Mouse (Mus musculus) retina, postnatal 1 day (tissue): ENCODE data around the gene Art4.
"Not testable (repeated sequence)": the region's sequence is repeated elsewhere in the genome, so short reads cannot be mapped to it uniquely, and the experiment has no call there.

ENCODE experiments used
- DNase-seq: peaks from one replicate; pipeline ENCODE4 v3.0.0-alpha.2; 2012

Gene Art4

DNA sequence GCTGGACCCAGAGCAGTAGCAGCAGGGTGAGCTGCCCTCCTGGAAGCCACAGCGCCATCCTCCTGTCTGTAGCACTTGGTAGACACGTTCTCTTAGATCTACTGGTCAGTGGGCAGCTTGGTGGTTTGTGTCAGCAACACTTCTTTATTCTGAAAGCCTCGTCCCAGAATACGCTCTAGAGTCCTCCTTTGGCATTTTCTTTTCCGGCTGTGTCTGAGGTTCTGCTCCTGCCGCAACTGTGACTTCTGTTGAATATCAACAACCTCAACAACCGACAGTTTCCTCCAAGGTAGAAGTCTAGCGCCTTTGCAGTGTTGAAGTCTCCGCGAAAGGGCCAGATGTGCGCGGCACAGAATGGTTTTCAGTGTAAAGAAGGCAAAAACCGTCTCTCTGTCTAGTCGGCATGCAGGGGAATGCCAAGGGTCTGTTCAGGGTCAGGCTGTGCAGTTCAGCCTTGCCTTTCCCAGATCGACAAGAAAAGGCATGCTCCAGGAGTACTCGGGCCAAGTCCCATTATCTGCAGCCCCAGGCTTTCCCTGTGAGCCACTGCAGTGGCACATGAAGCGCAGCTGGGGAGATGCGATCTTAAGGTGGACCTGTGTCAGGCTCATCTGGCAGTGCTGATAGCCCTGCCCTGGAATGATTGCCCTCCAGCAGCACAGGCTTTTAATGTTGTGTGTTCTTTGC lies at the start of gene Art4:
Gene Art4, minus strand, starts transcription at position 548 of the 687 bp plus-strand sequence.
- no peak for DNase-seq

DNA sequence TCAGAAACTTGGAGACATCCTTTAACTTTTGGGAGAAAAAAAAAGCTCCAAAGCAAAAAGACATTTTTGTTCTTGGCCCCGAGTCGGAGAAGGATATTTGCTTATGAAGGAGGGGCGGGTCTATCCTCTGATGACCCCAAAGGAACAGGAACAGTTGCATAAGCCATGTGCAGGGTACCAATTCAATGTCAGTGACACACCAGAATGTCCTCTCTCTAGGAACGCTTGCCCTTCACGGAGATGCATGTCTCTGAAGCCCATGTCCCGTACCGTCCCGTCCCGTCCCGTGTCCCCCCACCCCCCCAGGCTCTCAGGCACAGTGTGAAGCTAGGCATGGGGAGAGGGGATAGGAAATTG lies 49.4 kb upstream of the Art4 start:
- no peak for DNase-seq

DNA sequence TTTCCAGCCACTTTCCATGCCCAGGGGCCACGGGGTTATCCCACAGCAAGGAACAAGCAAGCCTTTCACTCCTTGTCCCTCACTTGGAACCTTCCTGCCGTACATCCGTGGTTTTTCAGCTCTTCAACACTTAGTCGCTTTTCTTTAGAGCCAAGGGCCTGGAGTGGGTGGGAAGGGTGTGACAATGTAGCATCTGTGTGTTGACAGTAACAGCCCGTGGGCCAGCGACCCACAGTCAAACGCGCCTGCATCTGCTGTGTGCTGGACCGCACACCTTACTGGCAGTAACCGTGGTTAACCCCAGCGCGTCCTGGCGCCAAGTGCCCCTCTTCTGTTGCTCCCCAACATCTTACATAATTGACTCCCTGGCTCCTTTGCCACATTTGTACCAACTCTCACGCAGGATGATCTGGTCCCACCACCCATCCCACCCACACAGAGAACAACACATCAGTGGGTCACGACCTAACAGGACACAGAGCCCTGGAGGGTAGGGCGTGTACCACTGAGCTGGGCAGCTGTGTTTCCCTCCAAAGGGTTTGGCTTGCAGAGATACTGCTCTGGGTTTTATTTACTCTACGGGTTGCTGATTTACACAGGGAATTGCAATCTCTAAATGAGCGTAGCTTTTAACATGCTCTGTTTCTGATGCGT lies 48.9 kb upstream of the Art4 start:
- DNase-seq: no peak

DNA sequence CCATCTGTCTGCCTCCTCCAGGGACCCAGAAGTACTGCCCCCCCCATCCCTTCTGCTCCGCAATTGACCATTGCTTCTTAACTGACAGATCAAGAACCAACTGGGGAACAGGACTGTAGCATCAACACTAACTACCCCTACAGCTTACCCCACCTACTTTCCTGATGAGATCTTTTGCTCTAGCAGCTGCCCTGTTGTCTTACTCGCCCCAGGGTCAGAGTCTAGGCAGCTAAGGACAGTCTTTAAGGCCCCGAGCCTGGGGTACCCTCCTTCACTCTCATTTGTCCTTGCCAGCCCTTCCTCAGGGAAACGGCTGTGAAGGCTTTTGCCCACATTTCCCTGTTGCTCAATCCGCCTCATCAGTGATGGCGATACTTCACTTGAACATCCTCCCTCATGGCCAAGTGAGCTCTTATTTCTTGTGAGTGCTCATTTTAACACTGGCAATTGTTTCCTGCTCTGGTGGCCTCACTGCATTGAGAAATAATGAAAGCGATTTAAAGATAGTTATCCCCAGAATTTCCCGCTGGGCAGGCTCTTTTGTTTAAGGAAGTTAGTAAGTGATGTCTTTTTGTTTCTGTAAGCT lies 46.4 kb upstream of the Art4 start:
- no peak for DNase-seq

DNA sequence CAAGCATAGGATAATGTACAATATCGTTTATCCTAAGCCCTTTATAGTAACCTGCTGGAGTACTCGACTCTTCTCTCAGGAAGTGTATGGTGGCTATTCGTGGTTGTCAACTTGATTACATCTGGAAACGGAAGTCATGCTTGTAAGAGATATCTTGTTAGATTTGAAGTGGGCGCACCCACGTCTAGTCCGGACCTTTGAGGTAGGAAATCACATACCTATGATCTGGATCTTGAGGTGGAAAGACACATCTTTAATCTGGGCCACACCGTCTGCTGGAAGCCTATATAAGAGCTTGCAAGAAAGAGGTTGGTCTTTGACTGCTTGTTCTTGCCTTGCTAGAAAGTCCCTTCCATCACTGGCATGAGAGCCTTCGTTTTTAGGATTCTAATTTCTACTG lies 45.0 kb upstream of the Art4 start:
- no peak for DNase-seq

DNA sequence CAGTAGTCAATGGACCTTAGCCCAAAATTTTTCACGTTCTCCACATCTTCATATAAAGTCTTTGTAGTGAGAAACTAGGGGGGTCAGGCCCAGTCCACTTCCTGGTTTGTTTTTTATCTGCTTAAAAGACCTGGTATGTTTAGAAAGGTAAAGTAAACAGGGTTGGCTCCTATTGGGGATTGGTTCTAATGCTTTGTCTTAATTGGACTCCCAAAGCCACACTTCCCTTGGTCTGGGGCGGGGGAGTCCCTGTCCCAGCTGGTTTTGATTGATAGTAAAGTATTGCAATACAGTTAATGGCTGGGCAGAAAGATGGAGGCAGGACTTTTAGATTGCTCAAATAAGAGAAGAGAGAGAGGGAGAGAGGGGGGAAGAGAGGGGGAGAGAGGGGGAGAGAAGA lies 43.5 kb upstream of the Art4 start:
- DNase-seq: no peak

DNA sequence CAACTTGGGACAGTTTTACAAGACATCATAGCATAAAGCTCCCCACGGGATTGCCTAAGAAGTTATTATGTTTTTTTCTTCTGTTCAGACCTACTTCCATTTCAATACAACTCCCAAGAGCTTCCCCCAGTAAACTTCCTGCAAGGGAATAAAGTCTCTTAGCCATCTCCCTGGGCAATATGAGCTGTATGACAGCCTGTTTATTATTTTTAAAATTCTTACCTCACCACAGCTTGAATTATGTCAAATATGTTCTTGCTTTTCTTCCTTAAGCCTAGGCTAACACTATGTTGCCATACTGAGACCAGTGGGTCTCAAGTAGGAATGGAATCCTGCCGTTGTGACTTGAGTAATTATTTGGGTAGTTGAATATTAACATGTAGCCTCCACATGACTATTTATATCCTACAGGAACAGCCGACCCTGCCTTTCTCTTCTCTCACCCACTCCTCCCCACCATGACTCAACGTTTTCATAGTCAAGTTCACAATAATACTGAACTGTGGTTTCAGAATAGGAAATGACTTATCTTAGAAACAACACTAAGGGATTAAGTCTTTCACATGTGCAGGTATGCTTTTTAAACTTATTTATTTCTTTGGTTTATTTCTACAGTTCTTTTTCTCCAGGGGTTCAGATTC lies 43.0 kb upstream of the Art4 start:
- no peak for DNase-seq

DNA sequence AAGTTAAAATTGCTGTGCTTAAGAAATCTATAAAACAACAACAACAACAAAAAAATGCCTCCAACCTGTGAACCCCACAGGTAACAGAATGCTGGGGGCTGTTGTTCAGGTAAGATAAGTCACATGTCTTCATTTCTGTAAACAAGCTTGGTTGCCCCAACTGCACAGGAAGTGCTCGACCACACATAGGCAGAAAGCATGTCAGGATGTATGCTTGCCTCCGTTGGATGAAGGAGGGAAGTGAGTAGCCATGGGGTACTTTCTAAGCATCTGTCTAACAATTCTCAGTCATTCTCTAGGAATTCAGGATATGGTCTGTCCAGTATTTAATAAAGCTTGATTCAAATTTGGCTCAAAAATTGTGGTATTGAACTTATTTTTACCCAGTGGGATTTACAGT lies 41.4 kb upstream of the Art4 start:
- no peak for DNase-seq

DNA sequence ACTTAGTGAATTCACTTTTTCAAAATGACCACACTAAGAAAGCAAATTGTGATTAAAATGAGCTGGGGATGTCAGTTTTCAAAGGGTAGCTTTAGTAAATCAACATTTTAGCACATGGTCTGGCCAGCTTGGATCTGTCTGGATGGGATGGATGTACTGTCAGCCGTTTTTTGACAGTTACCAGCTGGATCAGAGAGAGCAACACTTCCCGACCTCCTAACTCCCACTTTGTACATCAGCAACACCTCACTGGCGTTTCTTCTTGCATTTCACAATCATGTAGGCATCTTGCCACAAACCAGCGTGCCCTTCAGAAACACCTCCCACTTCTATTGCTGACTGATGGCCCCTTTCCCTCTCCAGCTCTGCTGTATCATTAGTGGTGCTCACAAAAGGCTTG lies 40.7 kb upstream of the Art4 start:
- no peak for DNase-seq

DNA sequence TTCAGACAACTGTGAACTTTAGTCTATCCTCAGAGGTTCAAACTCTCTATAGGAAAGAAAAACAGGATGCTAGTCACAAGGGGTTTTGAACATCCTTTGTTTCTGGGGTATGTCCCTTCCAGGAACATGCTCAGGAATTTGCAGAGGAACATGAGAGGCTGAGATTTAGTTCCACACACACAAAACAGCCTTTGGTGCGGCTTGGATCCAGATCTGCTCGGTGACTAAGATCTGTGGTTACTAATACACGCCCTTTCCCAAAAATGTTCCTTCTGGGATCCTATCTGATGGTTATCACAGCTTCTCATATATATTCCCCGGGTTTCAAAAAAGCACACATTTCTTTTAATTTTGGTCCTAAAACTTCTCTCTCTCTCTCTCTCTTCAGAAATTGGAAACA lies 40.3 kb upstream of the Art4 start:
- DNase-seq: no peak

DNA sequence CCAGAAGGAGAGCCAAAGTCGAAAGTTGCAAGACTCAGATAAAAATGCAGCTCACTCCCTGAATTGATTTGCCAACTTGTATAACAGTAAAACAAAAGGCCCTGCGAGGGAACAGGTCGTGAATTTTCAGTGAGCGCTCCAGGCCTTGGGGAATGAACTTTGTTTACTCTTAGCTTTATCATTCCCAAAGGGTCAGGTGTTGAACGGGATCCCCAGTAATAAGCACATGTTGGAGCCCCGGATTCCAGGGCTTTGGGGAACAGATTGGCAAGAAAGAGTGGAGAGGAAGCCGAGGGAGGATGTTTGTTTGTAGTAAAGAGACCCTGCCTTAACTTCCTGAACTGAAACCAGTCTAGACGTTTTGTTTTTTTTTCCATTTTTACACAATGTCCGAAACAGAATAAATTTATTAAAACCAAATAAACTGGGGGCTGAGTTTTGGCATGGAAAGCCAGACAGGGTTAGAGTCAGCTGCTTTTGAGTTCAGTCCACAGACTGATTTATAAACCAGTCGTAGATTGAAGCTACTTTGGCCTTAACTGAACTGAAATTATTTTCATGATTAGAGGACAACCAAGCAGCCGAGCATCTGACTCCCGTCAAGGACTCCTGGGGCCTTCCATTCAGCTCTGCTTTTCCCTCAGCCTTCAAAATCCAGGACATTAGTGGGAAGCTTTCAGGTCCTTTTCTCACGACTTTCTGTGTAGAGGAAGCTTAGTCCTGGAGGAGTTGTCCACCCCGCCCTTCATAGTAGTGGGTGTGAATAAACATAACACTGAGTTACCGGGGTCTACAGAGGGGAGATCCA lies 37.2 kb upstream of the Art4 start:
- no peak for DNase-seq

DNA sequence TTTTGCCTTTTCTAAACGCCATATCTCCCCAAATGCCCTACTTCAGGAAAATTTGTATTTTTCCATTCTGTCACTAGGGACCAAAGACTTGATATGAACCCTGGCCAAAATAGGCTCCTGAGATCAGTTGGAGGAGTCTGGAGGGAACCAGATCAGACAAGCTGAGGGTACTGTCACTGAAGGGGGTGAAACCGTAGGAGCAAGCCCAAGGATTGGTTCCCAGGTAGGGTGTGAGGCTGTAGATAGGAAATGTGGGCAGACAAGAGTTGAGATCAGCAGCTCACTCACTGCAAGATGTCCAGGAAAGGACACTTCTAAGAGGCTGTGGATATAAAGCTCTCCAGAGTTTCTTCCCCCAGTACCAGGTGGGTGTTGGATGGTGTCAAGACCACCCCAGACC lies 34.5 kb upstream of the Art4 start:
- no peak for DNase-seq

DNA sequence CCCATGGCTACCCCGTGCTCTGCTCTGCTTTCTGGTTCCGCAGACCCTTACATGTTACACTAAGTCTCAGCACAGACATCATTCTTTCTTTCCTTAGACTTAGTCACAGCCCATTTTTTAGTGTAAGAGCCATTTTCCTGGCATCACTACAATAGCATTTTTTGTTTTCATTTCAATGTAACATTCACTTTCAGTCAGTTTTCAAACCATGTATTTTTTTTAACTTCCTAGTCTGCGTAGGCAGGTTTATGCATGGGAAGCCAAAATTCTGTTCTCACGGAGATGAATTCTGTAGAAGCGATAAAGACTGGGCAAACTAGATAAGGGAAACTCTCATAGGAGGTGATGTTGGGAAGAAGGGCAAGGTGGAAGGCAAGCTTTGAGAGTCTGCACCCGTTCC lies 32.0 kb upstream of the Art4 start:
- DNase-seq: no peak

DNA sequence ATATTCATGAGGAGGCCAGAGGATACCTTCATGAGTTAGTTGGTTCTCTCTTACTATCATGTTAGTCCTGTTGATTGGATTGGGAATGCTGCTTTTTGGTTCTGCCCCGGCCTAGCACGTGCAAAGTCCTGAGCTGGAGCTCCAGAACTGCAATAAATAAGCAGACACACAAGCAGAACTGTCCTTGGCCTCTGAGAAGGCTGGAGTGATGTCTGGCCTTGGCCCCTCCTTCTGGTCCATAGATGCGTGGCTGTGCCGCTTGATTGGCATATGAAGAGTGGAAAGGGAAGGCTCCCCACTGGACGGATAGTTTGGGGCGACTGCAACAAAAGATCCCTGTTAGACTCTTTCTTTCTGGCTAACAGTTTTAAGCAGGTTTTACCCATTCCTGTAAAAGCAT lies 31.5 kb upstream of the Art4 start:
- no peak for DNase-seq

DNA sequence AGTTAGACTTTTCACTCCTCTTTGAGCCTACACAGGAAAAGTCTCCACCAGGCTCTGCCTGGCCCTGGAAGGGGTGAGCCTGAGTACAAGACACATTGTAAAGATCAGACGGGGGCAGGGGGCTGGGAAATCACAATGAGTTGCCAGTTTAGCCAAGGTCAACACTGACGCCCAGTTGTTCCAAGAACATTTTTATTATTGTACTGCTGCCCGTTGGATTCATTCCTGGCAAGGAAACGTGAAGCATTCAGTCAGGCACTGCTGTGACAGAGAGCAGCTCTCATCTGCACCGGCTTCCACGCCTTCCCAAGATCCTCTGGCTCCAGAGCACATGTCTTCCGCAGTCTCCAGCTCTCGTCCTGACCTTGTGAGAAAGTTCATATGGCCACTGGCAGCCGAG lies 30.3 kb upstream of the Art4 start:
- DNase-seq: no peak

DNA sequence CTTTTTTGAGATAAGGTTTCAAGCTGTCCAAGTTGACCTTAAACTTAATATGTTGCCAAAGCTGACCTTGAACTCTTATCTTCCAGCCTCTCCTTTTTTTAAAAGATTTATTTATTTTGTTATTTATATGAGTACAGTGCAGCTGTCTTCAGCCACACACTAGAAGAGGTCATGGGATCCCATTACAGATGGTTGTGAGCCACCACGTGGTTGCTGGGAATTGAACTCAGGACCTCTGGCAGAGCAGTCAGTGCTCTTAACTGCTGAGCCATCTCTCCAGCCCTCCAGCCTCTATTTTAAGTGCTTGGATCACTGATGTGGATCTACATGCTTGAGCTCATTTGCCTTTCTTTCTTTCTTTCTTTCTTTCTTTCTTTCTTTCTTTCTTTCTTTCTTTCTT lies 27.2 kb upstream of the Art4 start:
- DNase-seq: not testable (repeated sequence)

DNA sequence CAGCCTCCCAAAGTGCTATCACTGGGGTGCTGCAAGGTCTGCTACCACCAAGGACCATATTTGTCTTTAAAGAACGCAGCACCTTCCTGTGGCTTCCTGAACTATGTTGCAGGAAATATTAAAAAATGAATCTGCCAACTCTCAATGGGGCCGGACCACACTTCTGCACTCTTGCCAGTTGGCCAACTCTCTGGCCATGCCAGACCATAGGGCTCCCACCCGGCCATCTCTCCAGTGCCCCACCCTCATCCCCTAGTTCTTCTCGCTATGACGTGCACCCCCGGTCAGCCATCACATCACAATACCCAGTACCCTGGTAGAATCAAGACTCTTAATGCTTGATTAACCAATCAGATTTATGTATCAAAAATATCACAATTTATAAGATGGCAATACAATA lies 26.4 kb upstream of the Art4 start:
- DNase-seq: no peak

DNA sequence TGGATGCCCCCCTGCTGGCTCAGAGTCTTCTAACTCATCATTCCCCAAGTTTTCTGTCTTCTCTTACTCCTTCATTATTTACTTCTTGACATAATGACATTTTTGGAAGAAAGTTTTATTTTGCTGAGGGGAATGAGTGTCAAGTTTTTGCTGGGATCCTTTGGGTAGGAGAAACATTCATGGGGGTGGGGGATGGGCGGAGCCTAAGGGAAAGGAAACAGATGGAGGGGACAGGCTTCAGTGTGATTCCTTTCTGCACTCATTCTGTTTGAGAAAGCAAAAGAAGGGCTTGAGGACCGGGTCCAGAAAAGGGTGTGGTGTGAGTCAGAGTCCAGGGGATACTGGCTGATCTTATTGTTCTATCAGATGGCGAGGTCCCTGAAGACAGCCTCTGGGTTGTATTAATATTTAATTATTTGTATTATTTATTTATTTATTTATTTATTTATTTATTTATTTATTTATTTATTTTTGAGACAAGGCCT lies 25.9 kb upstream of the Art4 start:
- no peak for DNase-seq

DNA sequence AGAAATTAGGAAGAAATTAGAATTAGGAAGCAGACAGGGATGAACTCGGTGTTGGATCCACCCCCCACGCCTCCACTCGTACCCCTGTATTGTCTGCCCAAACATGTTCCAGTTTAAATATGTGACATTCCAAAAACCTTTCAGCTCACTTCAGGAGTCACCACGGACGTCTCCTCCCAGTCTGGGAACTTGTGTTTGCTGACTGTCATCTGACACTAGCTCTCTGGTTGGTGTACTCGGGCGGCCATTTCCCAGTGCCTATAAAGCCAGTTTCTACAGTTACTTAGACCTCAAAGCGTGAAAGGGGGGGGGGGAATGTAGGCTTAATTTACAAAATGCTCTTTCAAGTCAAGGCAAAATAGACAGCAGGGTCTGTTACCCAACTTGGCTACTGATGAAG lies 24.1 kb upstream of the Art4 start:
- no peak for DNase-seq

DNA sequence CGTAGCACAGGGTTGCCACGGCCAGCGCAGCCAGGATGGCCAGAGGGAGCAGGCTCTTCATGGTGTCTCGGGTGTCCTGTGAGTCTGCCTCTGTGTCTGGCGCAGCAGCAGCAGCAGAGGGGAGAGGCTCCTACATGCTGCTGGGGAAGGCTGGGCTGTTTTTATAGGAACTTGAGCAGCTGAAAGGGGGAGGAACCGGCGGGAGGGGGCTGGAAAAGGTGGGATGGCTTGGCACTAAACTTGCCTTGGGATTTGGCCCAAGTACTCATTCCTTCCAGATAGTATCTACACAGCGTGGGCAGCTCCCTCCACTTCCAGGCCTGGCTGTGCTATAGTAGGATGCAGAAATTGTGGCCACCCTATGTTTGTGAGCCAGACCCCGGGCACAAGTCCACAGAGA lies 18.1 kb upstream of the Art4 start, which contains the start of gene Mgp:
Gene Mgp, minus strand, starts transcription at position 154 of the 400 bp plus-strand sequence.
- DNase-seq: no peak

DNA sequence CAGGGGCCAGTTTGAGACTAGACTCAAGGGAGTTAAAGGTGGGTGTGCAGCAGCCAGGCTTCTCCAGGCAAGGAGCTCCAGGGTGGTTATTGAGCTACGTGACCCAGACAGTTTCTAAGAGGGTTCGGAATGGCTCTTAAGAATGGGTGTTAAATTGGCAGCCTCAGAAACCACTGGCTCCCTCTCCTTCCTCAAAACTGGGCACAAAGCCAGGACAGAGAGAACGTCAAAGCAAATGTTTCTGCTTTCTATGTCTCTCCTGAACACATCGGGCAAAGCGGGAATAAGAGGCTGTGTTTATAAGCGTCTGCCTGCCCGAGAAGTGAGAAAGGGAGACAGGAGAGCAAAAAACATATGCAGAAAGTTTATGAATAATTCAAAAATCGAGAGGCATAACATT lies 17.1 kb upstream of the Art4 start:
- DNase-seq: no peak

DNA sequence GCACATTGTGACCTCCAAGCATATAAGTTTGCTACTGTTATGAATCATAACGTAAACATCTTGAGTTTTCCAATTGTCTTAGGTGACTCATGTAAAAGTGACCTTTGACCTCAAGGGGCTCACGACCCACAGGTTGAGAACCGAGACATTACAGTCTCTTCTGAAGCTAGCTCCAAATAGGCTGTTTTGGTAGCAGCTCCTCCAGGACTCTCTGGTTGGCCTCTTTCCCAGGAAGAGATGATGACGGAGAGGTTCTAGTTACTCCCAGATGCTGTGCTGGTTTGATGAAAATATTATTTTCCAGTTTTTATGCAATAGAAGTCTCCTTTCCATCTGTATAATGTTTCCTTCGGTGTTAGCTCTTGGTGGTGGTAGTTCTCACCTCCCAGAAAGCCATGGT lies 11.4 kb upstream of the Art4 start:
- DNase-seq: no peak

DNA sequence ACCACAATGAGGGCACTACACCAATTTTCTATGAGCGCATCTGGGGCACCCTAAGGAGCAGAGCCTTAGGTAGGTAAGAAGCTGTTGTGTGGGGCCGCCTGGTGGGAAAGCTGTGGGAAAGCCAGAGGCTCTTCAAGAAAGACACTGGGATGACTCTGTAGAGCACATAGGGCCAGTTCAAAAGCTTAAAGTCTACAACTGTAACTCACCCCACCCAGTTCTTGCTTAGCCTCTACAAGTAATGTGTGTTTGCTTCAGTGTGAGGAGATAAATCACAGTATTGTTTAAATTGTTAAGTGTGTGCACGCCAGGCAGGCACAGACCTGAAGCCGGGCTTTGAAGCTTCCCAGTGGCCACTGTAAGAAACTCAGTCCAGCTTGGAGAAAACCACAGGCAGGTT lies 8.6 kb upstream of the Art4 start:
- DNase-seq: no peak
